In the genomic region with DNA sequence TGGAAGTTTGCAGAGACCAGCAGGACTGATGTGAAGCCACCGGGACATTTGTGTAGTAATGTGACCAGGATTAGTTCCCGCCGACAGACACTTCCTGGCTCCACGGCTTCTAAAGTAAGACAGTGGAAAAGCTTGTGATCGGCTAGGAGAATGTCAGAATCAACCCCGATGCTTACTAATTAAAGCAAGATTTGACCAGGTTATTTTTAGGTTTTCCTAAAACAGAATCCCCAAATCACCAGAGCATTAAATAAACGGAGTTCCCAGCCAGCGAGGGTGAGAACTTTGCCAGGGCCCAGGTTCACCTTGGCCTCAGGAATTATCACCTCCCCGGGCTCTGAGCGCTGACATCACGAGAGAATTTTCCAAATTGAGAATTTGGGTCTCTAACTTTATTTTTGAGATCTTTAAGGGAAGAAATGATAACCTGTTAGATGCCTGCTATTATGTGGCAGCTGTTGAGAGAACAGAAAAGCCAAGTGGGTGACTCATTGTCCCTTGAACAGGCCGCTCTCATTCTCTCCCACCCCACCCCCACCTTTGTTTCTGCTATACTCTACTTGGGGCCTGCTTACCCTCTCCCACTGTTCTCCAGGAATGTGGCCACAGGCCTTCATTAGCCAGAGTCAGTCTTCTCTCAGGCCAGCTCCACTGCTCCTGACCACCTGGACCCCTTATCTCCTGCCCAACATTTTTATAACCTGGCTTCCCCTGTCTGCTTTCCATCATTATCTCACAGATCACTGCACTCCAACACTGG, we compare ENCODE assay signal across 11 mouse cellular contexts. TPM values are rescaled to one million over a fixed set of nuclear protein-coding genes. Genes with fewer than 3 reads are reported as not detected.
A peak's percentile ranks its signal among the peaks of the same experiment; 100 is the strongest.
DNase-seq lines count a peak whose midpoint lies in the region; ATAC-seq lines count a peak whose summit lies in the region.
"Had no signal": no experiment of that assay in that cellular context is flagged by ENCODE, and none has a peak within 500 bp of the region (broad histone marks: within the 10 kb centered on the region; RNA-seq: fewer than 3 reads in every experiment).

No protein-coding gene starts in this region.

- H3K4me1 ChIP-seq in neural tube, embryonic 15.5 days, result peaks cover 30% of the 10 kb centered on the region
- H3K4me1 ChIP-seq in heart, embryonic 16.5 days (ENCODE audit: control insufficient read depth, insufficient read depth, low read length), result peaks cover 33% of the 10 kb centered on the region

- H3K27me3 ChIP-seq in neural tube, embryonic 15.5 days (replicated peaks), result no peaks in the 10 kb centered on the region
- H3K27me3 ChIP-seq in heart, embryonic 16.5 days (ENCODE audit: control insufficient read depth, insufficient read depth, low read length), result no peaks in the 10 kb centered on the region
- H3K27me3 ChIP-seq: CH12.LX had no signal

- no peaks in the 10 kb centered on the region for H3K9me3 ChIP-seq in neural tube, embryonic 15.5 days (replicated peaks)
- no peaks in the 10 kb centered on the region for H3K9me3 ChIP-seq in heart, embryonic 16.5 days (replicated peaks; ENCODE audit: control insufficient read depth, low read length)
- H3K9me3 ChIP-seq: liver, embryonic 13.5 days had no signal

- no peak overlapping the region for H3K4me3 ChIP-seq in neural tube, embryonic 15.5 days (replicated peaks)
- H3K4me3 ChIP-seq in heart, embryonic 16.5 days (ENCODE audit: low read length), result peak overlapping the region; percentile 20
- H3K4me3 ChIP-seq: liver, embryonic 13.5 days had no signal

- no peak overlapping the region for H3K9ac ChIP-seq in neural tube, embryonic 15.5 days (replicated peaks)
- H3K9ac ChIP-seq in heart, embryonic 16.5 days (ENCODE audit: low read length), result peak overlapping the region; percentile 26
- H3K9ac ChIP-seq: liver, embryonic 13.5 days had no signal

- H3K27ac ChIP-seq in neural tube, embryonic 15.5 days (replicated peaks), result no peak overlapping the region
- H3K27ac ChIP-seq in heart, embryonic 16.5 days (ENCODE audit: low read length), result peak overlapping the region; percentile 77
- H3K27ac ChIP-seq: liver, embryonic 13.5 days had no signal

- H3K4me2 ChIP-seq in neural tube, embryonic 15.5 days, result no peak overlapping the region
- H3K4me2 ChIP-seq in heart, embryonic 16.5 days (ENCODE audit: low read depth, low read length), result peak overlapping the region; percentile 43
- H3K4me2 ChIP-seq: liver, embryonic 13.5 days had no signal

- H3K36me3 ChIP-seq in neural tube, embryonic 15.5 days, result no peaks in the 10 kb centered on the region
- no peaks in the 10 kb centered on the region for H3K36me3 ChIP-seq in heart, embryonic 16.5 days (ENCODE audit: control insufficient read depth, insufficient read depth)
- H3K36me3 ChIP-seq: liver, embryonic 13.5 days had no signal

- DNase-seq in cerebellum, postnatal 14 days, result peak; percentile 58 to 65
- DNase-seq in cerebellum, adult 9-11 months, result no peak
- peak; percentile 24 for DNase-seq in neural tube, embryonic 10.5 days (ENCODE audit: extremely low spot score, low spot score)
- peak; percentile 10 for DNase-seq in yolk sac, embryonic 10.5 days (ENCODE audit: low spot score)
- DNase-seq in urinary bladder, postnatal 36 days (ENCODE audit: low spot score in 2 of 2), result no peak
- DNase-seq in kidney, postnatal 36 days, result no peak
- DNase-seq: kidney, adult 8-10 months; liver, embryonic 13.5 days had no signal

- 50% methylated on average over 12 of the region's 12 CpGs for WGBS in neural tube, embryonic 15.5 days
- 19% methylated on average over 12 of the region's 12 CpGs for WGBS in heart, embryonic 16.5 days

- ATAC-seq in neural tube, embryonic 15.5 days (ENCODE audit: low FRiP score), result no peak
- ATAC-seq in heart, embryonic 16.5 days (replicated peaks; ENCODE audit: extremely low read depth, insufficient read depth, low FRiP score), result 0 out of 2 replicates have a peak, but pooled peaks have one; percentile 47

RNA-seq across cellular contexts. Expression of gene Acbd6, which starts 30.7 kb away (rescaled TPM):
- polyA plus RNA-seq in neural tube, embryonic 15.5 days (2015; fragmentation: Nextera tagmentation; extraction: Ambion mirVana), result 101 and 109 TPM in 2 replicates
- 50.5 and 55.4 TPM in 2 replicates for polyA plus RNA-seq in heart, embryonic 16.5 days (2015; fragmentation: Nextera tagmentation; extraction: Ambion mirVana)

Comparison
In these comparisons a context has a peak if more than half of its experiments do, and no peak if none do; other contexts are left out.
1. DNase-seq: peak in cerebellum, postnatal 14 days (2 of 2), neural tube, embryonic 10.5 days (single experiment) and yolk sac, embryonic 10.5 days (single experiment); none in cerebellum, adult 9-11 months (single experiment), urinary bladder, postnatal 36 days (0 of 2) and kidney, postnatal 36 days (0 of 2).